Mouse (Mus musculus) intestine, postnatal 0 days (tissue): ENCODE measurements around the gene Fkbp5. TPM values are rescaled to one million over a fixed set of nuclear protein-coding genes. Genes with fewer than 3 reads are reported as not detected.

Source experiments
- ATAC-seq: fragments of 200-750 bp; cut with Nextera tagmentation; 2 replicates; pipeline ENCODE4 v1.8.0; 2017; ENCODE audit warnings: mild to moderate bottlenecking, moderate TSS enrichment, moderate library complexity
- H3K27ac ChIP-seq: fragments of 300-500 bp; sonication (generic); 2 replicates; pipeline ENCODE4 v1.5.1; 2014; ENCODE audit warnings: mild to moderate bottlenecking, low read depth, low read length, moderate library complexity
- H3K27me3 ChIP-seq: fragments of 300-500 bp; sonication (generic); replicated peaks from 2 replicates; pipeline ENCODE4 v1.6.1; 2014; ENCODE audit warnings: low read length, mixed read lengths; ENCODE audit not compliant: control insufficient read depth, insufficient read depth
- H3K36me3 ChIP-seq: fragments of 300-500 bp; sonication (generic); 2 replicates; pipeline ENCODE4 v1.6.1; 2014; ENCODE audit warnings: mild to moderate bottlenecking, moderate library complexity; ENCODE audit not compliant: control insufficient read depth, insufficient read depth
- H3K4me1 ChIP-seq: fragments of 300-500 bp; sonication (generic); replicated peaks from 2 replicates; pipeline ENCODE4 v1.6.1; 2014; ENCODE audit warnings: antibody characterized with exemption, low read length, mixed read lengths; ENCODE audit not compliant: control insufficient read depth, insufficient read depth
- H3K4me2 ChIP-seq: fragments of 300-500 bp; sonication (generic); replicated peaks from 2 replicates; pipeline ENCODE4 v1.6.1; 2014; ENCODE audit warnings: low read depth, mild to moderate bottlenecking, moderate library complexity
- H3K4me3 ChIP-seq: fragments of 300-500 bp; sonication (generic); 2 replicates; pipeline ENCODE4 v1.5.1; 2014; ENCODE audit warnings: low read depth, low read length
- H3K9ac ChIP-seq: fragments of 300-500 bp; sonication (generic); 2 replicates; pipeline ENCODE4 v1.6.1; 2014; ENCODE audit warnings: mild to moderate bottlenecking, low read depth, low read length
- H3K9me3 ChIP-seq: fragments of 300-500 bp; sonication (generic); 2 replicates; pipeline ENCODE4 v1.6.1; 2016; ENCODE audit warnings: mixed run types; ENCODE audit not compliant: control insufficient read depth
- CTCF ChIP-seq: sonication (generic); IDR thresholded peaks from 2 replicates; pipeline ENCODE4 v1.5.1; 2016; ENCODE audit warnings: low read depth, mild to moderate bottlenecking, control low read depth, antibody characterized with exemption, moderate library complexity
- WGBS: fragments of 180-500 bp; shearing (Covaris S2); extraction: QIAGEN DNeasy Blood & Tissue Kit; methylation state at CpG from one replicate; pipeline ENCODE4 v1.1.7; 2014; 5-methylcytosine and 5-hydroxymethylcytosine counted together
- polyA plus RNA-seq: library from polyadenylated mRNA; unstranded; fragments of >200 nt; fragmentation: Nextera tagmentation; extraction: Ambion mirVana; gene quantifications from 2 replicates; pipeline ENCODE4 v1.2.1, GENCODE M21; 2015

The Fkbp5 gene
- polyA plus RNA-seq, 1 experiment from 2014 or later, result 10.1 TPM

GRCm38 (mm10) chr17:28486720-28487119 is 30.6 kb downstream of the Fkbp5 start:
- no peak for ATAC-seq
- Histone ChIP-seq H3K9ac (no peak overlapping the region), H3K4me3 (no peak overlapping the region), H3K36me3 (no peaks in the 10 kb centered on the region), H3K4me1 (0 out of 2 replicates have a peak, but pooled peaks cover 4% of the 10 kb centered on the region), H3K27ac (no peak overlapping the region), H3K27me3 (no peaks in the 10 kb centered on the region), H3K9me3 (no peaks in the 10 kb centered on the region), H3K4me2 (peak overlapping the region; percentile 71)
- WGBS, result 81% methylated on average over 6 of the region's 6 CpGs
- TF ChIP-seq CTCF, result peak; percentile 26

GRCm38 (mm10) chr17:28485977-28486400 is 31.3 kb downstream of the Fkbp5 start:
- peak overlapping the region; percentile 71 for H3K4me2 ChIP-seq
- no peaks in the 10 kb centered on the region for H3K27me3 ChIP-seq
- under 1% methylated on average over 50 of the region's 58 CpGs for WGBS
- no peak for TF ChIP-seq CTCF
- H3K9ac ChIP-seq, result peak overlapping the region; percentile 94
- peak overlapping the region; percentile 91 for H3K4me3 ChIP-seq
- peak; percentile 98 for ATAC-seq
- H3K4me1 ChIP-seq, result 0 out of 2 replicates have a peak, but pooled peaks cover 4% of the 10 kb centered on the region
- H3K9me3 ChIP-seq, result no peaks in the 10 kb centered on the region
- 0 out of 2 replicates have a peak, but pooled peaks cover 4% of the 10 kb centered on the region for H3K36me3 ChIP-seq
- peak overlapping the region; percentile 93 for H3K27ac ChIP-seq

GRCm38 (mm10) chr17:28485446-28485948 is 31.8 kb downstream of the Fkbp5 start:
- 0 out of 2 replicates have a peak, but pooled peaks cover 4% of the 10 kb centered on the region for H3K4me1 ChIP-seq
- H3K27me3 ChIP-seq, result no peaks in the 10 kb centered on the region
- 0 out of 2 replicates have a peak, but pooled peaks cover 4% of the 10 kb centered on the region for H3K36me3 ChIP-seq
- peak overlapping the region; percentile 94 for H3K9ac ChIP-seq
- TF ChIP-seq CTCF, result peak; percentile 49
- 0% methylated on average over 53 of the region's 77 CpGs for WGBS
- no peaks in the 10 kb centered on the region for H3K9me3 ChIP-seq
- peak overlapping the region; percentile 93 for H3K27ac ChIP-seq
- peak overlapping the region; percentile 71 for H3K4me2 ChIP-seq
- ATAC-seq, result peak; percentile 44
- H3K4me3 ChIP-seq, result peak overlapping the region; percentile 91

DNA sequence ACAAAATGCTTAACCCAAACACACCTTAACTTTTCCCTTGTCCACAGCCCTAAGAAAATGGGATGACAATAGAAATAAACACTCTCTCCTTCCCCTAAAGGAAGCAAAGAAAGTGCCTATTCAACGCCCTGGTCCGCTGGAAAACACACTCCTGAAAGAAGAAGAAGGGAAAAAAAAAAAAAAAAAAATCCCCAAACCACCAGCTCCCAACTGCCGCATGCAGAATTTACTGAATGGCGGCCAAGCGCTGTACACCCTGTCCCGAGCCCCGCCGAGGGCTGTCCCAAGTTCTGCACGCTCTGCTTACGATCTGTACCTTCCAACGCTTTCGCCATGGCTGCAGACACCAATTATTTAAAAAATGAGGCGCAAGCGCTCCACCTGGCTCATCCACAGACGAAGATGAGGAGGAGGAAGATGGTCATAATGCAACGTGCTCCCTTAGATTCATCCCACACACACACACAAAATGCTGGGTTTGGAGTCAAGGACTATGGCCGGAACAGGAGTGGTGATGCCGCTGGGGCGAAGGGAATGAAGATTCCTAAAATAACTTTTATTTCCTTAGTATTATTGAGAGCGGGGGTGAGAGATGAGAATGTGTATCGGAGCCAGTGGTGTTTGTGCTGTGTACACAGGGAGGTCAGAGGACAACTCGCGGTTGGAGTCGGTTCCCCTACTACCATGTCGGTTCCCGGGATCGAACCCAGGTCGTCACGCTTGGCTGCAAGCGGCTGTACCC is 32.5 kb downstream of the Fkbp5 start:
- 11% methylated on average over 30 of the region's 30 CpGs for WGBS
- Histone ChIP-seq H3K27ac (peak overlapping the region; percentile 93), H3K9me3 (no peaks in the 10 kb centered on the region), H3K9ac (peak overlapping the region; percentile 94), H3K36me3 (0 out of 2 replicates have a peak, but pooled peaks cover 4% of the 10 kb centered on the region), H3K4me2 (peak overlapping the region; percentile 71), H3K4me1 (0 out of 2 replicates have a peak, but pooled peaks cover 4% of the 10 kb centered on the region), H3K27me3 (no peaks in the 10 kb centered on the region), H3K4me3 (peak overlapping the region; percentile 91)
- ATAC-seq, result no peak
- TF ChIP-seq CTCF, result no peak

DNA sequence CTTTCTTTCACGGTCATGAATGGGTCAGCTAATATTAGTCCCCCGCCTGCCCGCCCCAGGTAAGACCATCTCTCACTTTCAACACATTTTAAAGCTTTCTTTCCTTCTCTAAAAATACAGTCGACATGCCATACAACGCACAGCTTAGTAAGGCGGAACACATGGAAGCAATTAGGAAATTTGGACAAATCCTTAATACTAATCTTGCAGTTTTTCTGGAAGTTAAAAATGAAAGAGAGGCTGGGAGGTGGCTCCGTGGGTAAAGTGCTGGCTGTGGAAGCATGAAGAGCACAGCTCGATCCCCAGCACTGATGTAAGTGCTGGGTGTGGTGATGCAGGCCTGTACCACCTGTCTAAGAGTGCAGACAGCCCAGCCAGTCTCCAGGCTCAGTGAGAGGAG is 39.9 kb downstream of the Fkbp5 start:
- Histone ChIP-seq H3K27ac (no peak overlapping the region), H3K27me3 (no peaks in the 10 kb centered on the region), H3K4me2 (no peak overlapping the region), H3K9ac (no peak overlapping the region), H3K4me1 (no peaks in the 10 kb centered on the region), H3K36me3 (0 out of 2 replicates have a peak, but pooled peaks cover 4% of the 10 kb centered on the region), H3K9me3 (no peaks in the 10 kb centered on the region), H3K4me3 (no peak overlapping the region)
- ATAC-seq, result no peak
- WGBS, result 89% methylated on average over 8 of the region's 8 CpGs
- TF ChIP-seq CTCF, result no peak

GRCm38 (mm10) chr17:28476441-28476840 is 40.9 kb downstream of the Fkbp5 start:
- no peak for ATAC-seq
- no peak overlapping the region for H3K9ac ChIP-seq
- no peaks in the 10 kb centered on the region for H3K9me3 ChIP-seq
- H3K4me1 ChIP-seq, result no peaks in the 10 kb centered on the region
- no peak for TF ChIP-seq CTCF
- no peak overlapping the region for H3K4me3 ChIP-seq
- 0 out of 2 replicates have a peak, but pooled peaks cover 4% of the 10 kb centered on the region for H3K36me3 ChIP-seq
- no peaks in the 10 kb centered on the region for H3K27me3 ChIP-seq
- H3K4me2 ChIP-seq, result no peak overlapping the region
- H3K27ac ChIP-seq, result no peak overlapping the region
